Mouse (Mus musculus) CH12.LX (cell line): ENCODE measurements around the gene Olfr1286. TPM values are rescaled to one million over a fixed set of nuclear protein-coding genes. Genes with fewer than 3 reads are reported as not detected.

Experiments
- DNase-seq: peaks from one replicate; pipeline ENCODE4 v3.0.0-alpha.2; 2013; ENCODE audit errors: extremely low read depth
- H3K27ac ChIP-seq: 2 replicates; pipeline ENCODE4 v1.5.1; 2012; ENCODE audit warnings: low read depth, mild to moderate bottlenecking, control low read depth, moderate library complexity; ENCODE audit not compliant: insufficient read depth
- H3K27me3 ChIP-seq: replicated peaks from 2 replicates; pipeline ENCODE3; 2012; ENCODE audit warnings: inconsistent platforms
- H3K36me3 ChIP-seq, 2 experiments: replicated peaks in 1 of 2; 2 replicates each; pipeline versions ENCODE3 to v1.6.1; 2012; ENCODE audit warnings: inconsistent platforms in 1 of 2, low read length in 1 of 2, mild to moderate bottlenecking in 1 of 2, mixed read lengths in 1 of 2, moderate library complexity in 1 of 2; ENCODE audit not compliant: control insufficient read depth in 1 of 2, insufficient read depth in 1 of 2
- H3K4me1 ChIP-seq, 2 experiments: 2 replicates each; pipeline ENCODE4 v1.6.1; 2012; ENCODE audit warnings: inconsistent platforms in 1 of 2, moderate library complexity in 1 of 2; ENCODE audit not compliant: insufficient read depth in 2 of 2, control insufficient read depth in 1 of 2
- H3K4me2 ChIP-seq: 2 replicates; pipeline ENCODE4 v1.6.1; 2012; ENCODE audit warnings: low read depth, mild to moderate bottlenecking, control low read depth; ENCODE audit not compliant: poor library complexity, insufficient read depth, severe bottlenecking
- H3K4me3 ChIP-seq, 3 experiments: fragments of 150-350 bp in 1 of 3; sonication (generic) in 1 of 3; replicated peaks in 1 of 3; 2 replicates each; pipeline versions ENCODE3 to v1.5.1; 2011 to 2012; ENCODE audit warnings: low read depth in 2 of 3, low read length in 2 of 3, mild to moderate bottlenecking in 2 of 3, moderate library complexity in 2 of 3, control low read depth in 1 of 3, improper control_type of control experiment in 1 of 3, inconsistent platforms in 1 of 3, mixed read lengths in 1 of 3; ENCODE audit not compliant: poor library complexity in 1 of 3
- H3K79me2 ChIP-seq: replicated peaks from 2 replicates; pipeline ENCODE4 v1.6.1; 2012; ENCODE audit warnings: mild to moderate bottlenecking, moderate library complexity; ENCODE audit not compliant: control insufficient read depth, poor library complexity, insufficient read depth, severe bottlenecking; ENCODE audit errors: extremely low read depth
- H3K9ac ChIP-seq: 2 replicates; pipeline ENCODE4 v1.6.1; 2012; ENCODE audit warnings: low read depth, mild to moderate bottlenecking, control low read depth, moderate library complexity; ENCODE audit not compliant: insufficient read depth
- H3K9me3 ChIP-seq: replicated peaks from 2 replicates; pipeline ENCODE3; 2012; ENCODE audit warnings: low read length, inconsistent platforms, mixed read lengths
- BHLHE40 ChIP-seq: IDR thresholded peaks from 2 replicates; pipeline ENCODE4 v1.6.1; 2011; ENCODE audit warnings: mild to moderate bottlenecking, low read depth, low read length, improper control_type of control experiment
- CHD1 ChIP-seq: IDR thresholded peaks from 2 replicates; pipeline ENCODE4 v1.6.1; 2012; ENCODE audit warnings: low read depth, low read length, improper control_type of control experiment, inconsistent platforms
- CHD2 ChIP-seq: IDR thresholded peaks from 2 replicates; pipeline ENCODE4 v1.6.1; 2011; ENCODE audit warnings: low read length, improper control_type of control experiment
- CTCF ChIP-seq, 2 experiments: IDR thresholded peaks in 1 of 2; conservative IDR thresholded peaks in 1 of 2; 2 replicates each; pipeline ENCODE4 v1.5.1; 2011 to 2012; ENCODE audit warnings: low read depth in 2 of 2, low read length in 2 of 2, improper control_type of control experiment in 1 of 2, inconsistent platforms in 1 of 2, mild to moderate bottlenecking in 1 of 2, moderate library complexity in 1 of 2
- E2F4 ChIP-seq: IDR thresholded peaks from 2 replicates; pipeline ENCODE4 v1.6.1; 2011; ENCODE audit warnings: low read depth, low read length, improper control_type of control experiment; ENCODE audit not compliant: insufficient replicate concordance
- EP300 ChIP-seq: IDR thresholded peaks from 2 replicates; pipeline ENCODE4 v1.6.1; 2011; ENCODE audit warnings: low read length, improper control_type of control experiment
- ETS1 ChIP-seq: conservative IDR thresholded peaks from 2 replicates; pipeline ENCODE4 v1.6.1; 2012; ENCODE audit warnings: low read depth, mild to moderate bottlenecking, inconsistent platforms, low read length, improper control_type of control experiment, moderate library complexity
- HCFC1 ChIP-seq: IDR thresholded peaks from 2 replicates; pipeline ENCODE4 v1.6.1; 2012; ENCODE audit warnings: low read depth, mild to moderate bottlenecking, inconsistent platforms, low read length, improper control_type of control experiment
- JUND ChIP-seq: conservative IDR thresholded peaks from 2 replicates; pipeline ENCODE4 v1.6.1; 2011; ENCODE audit warnings: low read depth, low read length, improper control_type of control experiment
- KAT2A ChIP-seq: IDR thresholded peaks from 2 replicates; pipeline ENCODE4 v1.6.1; 2012; ENCODE audit warnings: low read length, improper control_type of control experiment, inconsistent platforms; ENCODE audit not compliant: insufficient replicate concordance
- MAX ChIP-seq: IDR thresholded peaks from 2 replicates; pipeline ENCODE4 v1.6.1; 2011; ENCODE audit warnings: low read length, improper control_type of control experiment
- MAZ ChIP-seq: IDR thresholded peaks from 2 replicates; pipeline ENCODE4 v1.6.1; 2012; ENCODE audit warnings: low read depth, mild to moderate bottlenecking, inconsistent platforms, low read length, improper control_type of control experiment, moderate library complexity
- MYC ChIP-seq: IDR thresholded peaks from 2 replicates; pipeline ENCODE4 v1.6.1; 2011; ENCODE audit warnings: low read depth, mild to moderate bottlenecking, improper control_type of control experiment, low read length
- NELFE ChIP-seq: IDR thresholded peaks from 2 replicates; pipeline ENCODE4 v1.6.1; 2011; ENCODE audit warnings: low read depth, low read length, improper control_type of control experiment
- NRF1 ChIP-seq: IDR thresholded peaks from 2 replicates; pipeline ENCODE4 v1.6.1; 2014; ENCODE audit warnings: low read depth, mild to moderate bottlenecking, inconsistent platforms, low read length, improper control_type of control experiment, moderate library complexity
- PAX5 ChIP-seq: IDR thresholded peaks from 2 replicates; pipeline ENCODE4 v1.6.1; 2012; ENCODE audit warnings: low read length, inconsistent platforms, mixed read lengths
- POLR2A ChIP-seq: IDR thresholded peaks from 2 replicates; pipeline ENCODE4 v1.6.1; 2011; ENCODE audit warnings: low read depth, mild to moderate bottlenecking, improper control_type of control experiment, low read length
- POLR2AphosphoS2 ChIP-seq: IDR thresholded peaks from 2 replicates; pipeline ENCODE4 v1.6.1; 2011; ENCODE audit warnings: low read depth, low read length, improper control_type of control experiment
- RAD21 ChIP-seq: IDR thresholded peaks from 2 replicates; pipeline ENCODE4 v1.6.1; 2011; ENCODE audit warnings: low read depth, mild to moderate bottlenecking, low read length, improper control_type of control experiment, moderate library complexity
- RCOR1 ChIP-seq: conservative IDR thresholded peaks from 2 replicates; pipeline ENCODE4 v1.6.1; 2012; ENCODE audit warnings: low read depth, mild to moderate bottlenecking, inconsistent platforms, low read length, improper control_type of control experiment
- SIN3A ChIP-seq: IDR thresholded peaks from 2 replicates; pipeline ENCODE4 v1.6.1; 2012; ENCODE audit warnings: low read length, improper control_type of control experiment, inconsistent platforms
- SMC3 ChIP-seq: IDR thresholded peaks from 2 replicates; pipeline ENCODE4 v1.6.1; 2011; ENCODE audit warnings: low read depth, low read length, improper control_type of control experiment
- TBP ChIP-seq: conservative IDR thresholded peaks from 2 replicates; pipeline ENCODE4 v1.6.1; 2011; ENCODE audit warnings: low read depth, low read length, improper control_type of control experiment
- TCF12 ChIP-seq: IDR thresholded peaks from 2 replicates; pipeline ENCODE4 v1.6.1; 2014; ENCODE audit warnings: low read depth, mild to moderate bottlenecking, inconsistent platforms, low read length, improper control_type of control experiment
- UBTF ChIP-seq: IDR thresholded peaks from 2 replicates; pipeline ENCODE4 v1.6.1; 2012; ENCODE audit warnings: low read depth, mild to moderate bottlenecking, inconsistent platforms, low read length, improper control_type of control experiment, moderate library complexity
- USF1 ChIP-seq: IDR thresholded peaks from 2 replicates; pipeline ENCODE4 v1.6.1; 2014; ENCODE audit warnings: low read depth, mild to moderate bottlenecking, inconsistent platforms, low read length, improper control_type of control experiment
- USF2 ChIP-seq: conservative IDR thresholded peaks from 2 replicates; pipeline ENCODE4 v1.6.1; 2011; ENCODE audit warnings: low read depth, low read length, improper control_type of control experiment
- ZKSCAN1 ChIP-seq: IDR thresholded peaks from 2 replicates; pipeline ENCODE4 v1.6.1; 2012; ENCODE audit warnings: low read depth, inconsistent platforms, low read length, improper control_type of control experiment, borderline replicate concordance
- ZMIZ1 ChIP-seq: IDR thresholded peaks from 2 replicates; pipeline ENCODE4 v1.6.1; 2012; ENCODE audit warnings: low read depth, mild to moderate bottlenecking, inconsistent platforms, low read length, improper control_type of control experiment
- dilution Hi-C: fragments of 300-500 bp; cut with MboI; formaldehyde crosslinking; loops from 2 replicates; pipeline ENCODE4 v1.14.3; 2020; ENCODE audit warnings: low sequenced_read_pairs; ENCODE audit not compliant: extremely low pct_unique_long_range_greater_than_20kb, extremely low pct_ligation_motif_present
- in situ Hi-C: fragments of 300-500 bp; cut with MboI; formaldehyde crosslinking; loops from 3 replicates; pipeline ENCODE4 v1.14.3; 2019; ENCODE audit warnings: low sequenced_read_pairs, low pct_ligation_motif_present, low pct_unique_long_range_greater_than_20kb, mixed read lengths
- polyA plus RNA-seq: library from polyadenylated mRNA; unstranded; fragments of >175 nt; gene quantifications from 2 replicates; pipeline ENCODE4 v1.2.1, GENCODE M21; 2012; ENCODE audit warnings: low read depth; ENCODE audit not compliant: insufficient read length
- total RNA-seq, 2 experiments: library from RNA; depleted of rRNA; stranded (reverse); fragments of 300-350 nt in 1 of 2; fragments of >200 nt in 1 of 2; gene quantifications; 2 replicates each; pipeline ENCODE4 v1.2.3; 2012 to 2014

Gene Olfr1286
- total RNA-seq (2012; rRNA removed) = not detected in 2 replicates
- total RNA-seq (2014; rRNA removed) = not detected in 2 replicates
- polyA plus RNA-seq = not detected in 2 replicates

GRCm38 (mm10) chr2:111422931-111423330 is at the start of gene Olfr1286:
Gene Olfr1286, minus strand, starts transcription at chr2:111423115.
- dilution Hi-C loops = no loop called here
- no peak within 1 kb of the TSS for H3K9ac ChIP-seq
- no peaks in the 10 kb centered on the region for H3K27me3 ChIP-seq
- DNase-seq = no peak
- no peak within 1 kb of the TSS for H3K4me3 ChIP-seq
- H3K9me3 ChIP-seq = no peaks in the 10 kb centered on the region
- TF ChIP-seq BHLHE40 (no peak), MAZ (no peak), USF2 (no peak), CHD2 (no peak), KAT2A (no peak), TBP (no peak), CHD1 (no peak), TCF12 (no peak), HCFC1 (no peak), E2F4 (no peak), ZKSCAN1 (no peak), MYC (no peak), RAD21 (no peak), UBTF (no peak), POLR2A (no peak), CTCF (conservative IDR thresholded peaks at IDR 0.05 in 1 of 2, IDR thresholded peaks at IDR 0.05 in 1 of 2; ENCODE audit: low read depth in 2 of 2, low read length in 2 of 2) (no peak), JUND (no peak)
- H3K27ac ChIP-seq = no peak within 1 kb of the TSS
- in situ Hi-C loops = no loop called here
- H3K36me3 ChIP-seq = no peaks in the 10 kb centered on the region
- no peak within 1 kb of the TSS for H3K4me2 ChIP-seq
- no peaks in the 10 kb centered on the region for H3K79me2 ChIP-seq
- no peaks in the 10 kb centered on the region for H3K4me1 ChIP-seq

GRCm38 (mm10) chr2:111448842-111449241 is 25.9 kb upstream of the Olfr1286 start, which contains the start of gene Olfr1287:
Gene Olfr1287, plus strand, starts transcription at chr2:111449142.
- dilution Hi-C loops (no loop called here), in situ Hi-C loops (no loop called here)
- Histone ChIP-seq H3K9me3 (no peaks in the 10 kb centered on the region), H3K4me2 (no peak within 1 kb of the TSS), H3K79me2 (no peaks in the 10 kb centered on the region), H3K4me3 (no peak within 1 kb of the TSS), H3K4me1 (no peaks in the 10 kb centered on the region), H3K27ac (no peak within 1 kb of the TSS), H3K9ac (no peak within 1 kb of the TSS), H3K36me3 (no peaks in the 10 kb centered on the region), H3K27me3 (no peaks in the 10 kb centered on the region)
- no peak for DNase-seq
- TF ChIP-seq ZKSCAN1 = no peak
- TF ChIP-seq CHD1 = no peak
- TF ChIP-seq ZMIZ1 = no peak
- TF ChIP-seq POLR2AphosphoS2 = no peak
- no peak for TF ChIP-seq ETS1
- TF ChIP-seq PAX5 = no peak
- TF ChIP-seq MAX = no peak
- TF ChIP-seq SMC3 = no peak
- no peak for TF ChIP-seq POLR2A
- no peak for TF ChIP-seq NELFE
- TF ChIP-seq USF1 = no peak
- no peak for TF ChIP-seq RCOR1
- no peak for TF ChIP-seq NRF1
- no peak for TF ChIP-seq UBTF
- no peak for TF ChIP-seq MAZ
- TF ChIP-seq HCFC1 = no peak
- no peak for TF ChIP-seq EP300
- TF ChIP-seq SIN3A = no peak
- TF ChIP-seq E2F4 = no peak
